Mouse (Mus musculus) cerebellum, adult 11-12 months (tissue): Measurements from ENCODE around the gene Tie1.
A peak's percentile ranks its signal among the peaks of the same experiment; 100 is the strongest.

ENCODE experiments used
- DNase-seq: peaks from one replicate; pipeline ENCODE4 v3.0.0; 2022

Gene Tie1

GRCm38 (mm10) chr4:118472687-118473086, 17.2 kb downstream of the Tie1 start:
- DNase-seq = no peak

GRCm38 (mm10) chr4:118471281-118471680, 18.6 kb downstream of the Tie1 start:
- DNase-seq = no peak

DNA sequence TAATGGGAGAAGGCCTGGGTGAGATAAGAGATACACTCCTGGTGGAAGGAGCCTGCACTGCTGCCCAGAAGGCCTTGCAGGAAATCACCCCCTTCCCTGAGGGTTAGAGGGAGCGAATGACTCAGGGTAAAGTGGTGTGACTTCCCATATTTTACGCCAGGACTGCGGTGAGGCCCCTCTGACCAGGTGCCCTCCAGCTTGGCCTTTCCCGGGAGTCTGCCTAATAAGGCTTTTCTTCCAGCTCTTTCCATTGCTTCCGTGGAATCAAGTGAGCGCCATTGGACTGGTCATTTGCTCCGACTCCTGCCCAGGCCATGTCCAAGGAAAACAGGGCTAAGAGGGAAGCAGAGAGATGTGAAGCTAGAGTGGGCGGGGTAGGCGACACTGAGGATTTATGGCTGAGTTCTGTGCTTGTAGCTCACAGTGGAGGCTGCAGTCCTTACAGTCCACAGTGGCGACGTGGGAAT, 24.1 kb downstream of the Tie1 start:
- no peak for DNase-seq

- DNase-seq = no peak
These were observed 24.9 kb downstream of the Tie1 start for GRCm38 (mm10) chr4:118464956-118465355.

DNA sequence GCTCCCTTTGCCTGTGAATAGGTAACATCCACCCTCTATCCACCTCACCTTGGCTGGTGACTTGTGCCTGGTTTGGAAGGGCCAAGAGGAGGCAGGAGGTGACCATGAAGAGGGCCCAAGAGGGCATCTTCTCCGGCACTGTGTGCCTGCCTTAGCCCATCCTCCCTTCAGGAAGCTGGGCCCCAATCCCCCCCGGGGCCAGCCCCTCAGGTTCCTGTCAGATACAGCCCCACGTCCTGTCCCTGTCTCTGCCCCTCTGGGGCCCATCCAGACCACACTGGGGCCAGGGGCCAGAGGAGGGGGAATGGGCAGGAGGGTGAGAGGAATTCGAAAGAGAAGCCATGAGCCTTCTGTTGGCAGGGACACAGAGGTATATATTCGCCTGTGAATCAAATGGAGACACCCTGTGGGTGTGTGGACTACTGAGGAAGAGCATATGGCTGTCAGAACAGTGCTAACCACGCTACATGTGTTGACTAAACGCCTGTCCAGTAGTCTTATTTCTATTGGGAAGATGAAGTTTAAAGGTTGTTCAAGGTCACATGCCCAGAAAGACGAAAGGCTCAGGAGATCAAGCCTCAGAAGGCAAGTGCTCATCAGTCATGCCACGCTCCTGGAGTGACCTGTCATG, 32.4 kb downstream of the Tie1 start, which contains the start of gene Mpl:
Gene Mpl, minus strand, starts transcription at position 169 of the 631 bp plus-strand sequence.
- no peak for DNase-seq

- no peak for DNase-seq
These were observed 43.3 kb downstream of the Tie1 start for GRCm38 (mm10) chr4:118446415-118447153.

GRCm38 (mm10) chr4:118445781-118446414, 44.0 kb downstream of the Tie1 start:
- DNase-seq = no peak

DNA sequence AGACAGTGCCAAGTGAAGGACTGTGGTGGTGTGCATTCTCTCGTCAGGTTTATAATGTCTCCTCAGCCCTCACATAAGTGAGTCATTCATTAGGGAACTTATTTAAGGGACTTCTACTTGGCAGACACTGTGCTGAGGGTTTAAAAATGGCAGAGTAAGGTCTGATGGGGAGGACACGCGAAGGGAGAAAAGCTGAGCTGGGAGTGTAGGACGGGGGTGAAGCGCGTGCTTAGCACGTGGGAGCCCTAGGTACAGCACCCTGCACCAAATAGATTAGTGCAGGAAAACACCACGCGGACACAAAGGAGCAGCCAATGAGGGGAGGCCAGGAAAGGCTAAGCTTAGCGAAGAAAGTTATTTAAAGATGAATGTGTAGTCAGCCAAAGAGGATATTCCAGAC, 44.8 kb downstream of the Tie1 start:
- no peak for DNase-seq

GRCm38 (mm10) chr4:118437829-118438253, 52.0 kb downstream of the Tie1 start:
- DNase-seq = no peak

- peak; percentile 80 for DNase-seq
These were observed 52.8 kb downstream of the Tie1 start, which contains the start of gene Cdc20 for GRCm38 (mm10) chr4:118436820-118437603. Gene Cdc20 (minus strand): TSS chr4:118437352.

GRCm38 (mm10) chr4:118432332-118432731, 57.5 kb downstream of the Tie1 start:
- no peak for DNase-seq

DNA sequence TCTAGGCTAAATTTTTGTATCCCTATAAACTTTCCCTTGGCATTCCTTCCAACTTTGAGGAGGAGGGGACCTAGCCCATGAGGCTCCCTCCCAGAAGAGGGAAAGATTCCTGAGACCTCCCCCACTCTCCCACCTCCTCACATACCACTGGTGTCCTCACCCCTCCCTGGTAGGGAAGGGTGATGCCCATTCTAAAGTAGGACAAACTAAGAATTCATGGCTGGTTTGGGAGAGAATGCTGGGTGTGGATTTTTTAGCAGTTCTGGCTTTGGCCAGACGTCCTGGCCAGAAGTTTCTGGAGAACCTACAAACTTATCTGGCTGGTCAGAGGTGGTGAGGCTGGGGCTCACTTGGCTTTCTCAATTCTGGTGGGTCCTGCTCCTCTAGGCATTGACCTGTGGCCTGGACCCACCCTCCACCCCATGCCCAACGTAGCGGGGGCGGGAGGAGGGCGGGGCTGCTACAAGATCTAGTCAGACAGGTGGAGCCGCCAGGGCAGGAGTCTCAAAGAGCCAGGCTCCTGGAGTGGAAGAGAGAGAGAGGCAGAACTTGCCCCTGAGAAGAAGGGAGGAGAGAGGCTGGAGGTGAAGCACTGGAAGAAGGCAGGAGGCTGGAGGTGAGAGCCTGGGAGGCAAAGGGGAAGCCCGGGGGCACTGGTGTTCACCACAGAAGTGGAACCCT, 60.5 kb downstream of the Tie1 start:
- no peak for DNase-seq

DNA sequence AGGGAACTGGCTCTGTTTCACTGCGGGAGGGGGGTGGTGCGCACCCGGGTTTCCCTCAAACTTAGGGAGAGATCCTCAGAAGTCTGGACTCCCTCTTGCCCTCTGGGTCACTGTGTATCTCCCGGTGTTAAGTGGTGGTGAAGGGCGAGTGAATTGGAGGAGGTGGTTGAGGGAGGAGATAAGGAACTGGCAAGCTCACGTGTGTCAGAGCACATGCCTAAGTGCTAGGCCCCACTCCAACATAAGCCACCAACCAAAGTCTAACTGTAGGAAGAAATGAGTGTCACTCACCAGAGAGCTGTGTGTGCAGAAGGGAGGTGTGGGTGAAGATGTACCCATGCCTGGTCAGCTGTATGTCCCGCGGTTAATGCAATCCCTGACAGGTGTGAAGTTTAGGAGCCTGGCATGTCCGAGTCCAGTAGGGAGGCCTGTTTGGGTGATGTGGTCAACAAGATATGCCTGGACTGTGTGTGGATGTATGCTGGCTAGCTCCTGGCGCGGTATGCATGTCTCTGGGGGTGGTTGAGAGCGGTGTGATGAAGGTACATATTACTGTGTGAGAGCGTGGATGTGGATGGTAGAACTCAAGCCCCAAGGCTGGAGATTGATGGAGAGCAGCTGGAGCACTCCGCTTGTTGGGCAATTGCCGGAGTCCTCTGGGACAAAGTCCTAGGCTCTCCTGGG, 61.2 kb downstream of the Tie1 start:
- no peak for DNase-seq

- DNase-seq = peak; percentile 78
These were observed 62.0 kb downstream of the Tie1 start, which contains the start of gene Elovl1 for GRCm38 (mm10) chr4:118427768-118428451. Gene Elovl1 (plus strand): TSS chr4:118428093.

- DNase-seq = no peak
These were observed 62.5 kb downstream of the Tie1 start for GRCm38 (mm10) chr4:118427415-118427767.

DNA sequence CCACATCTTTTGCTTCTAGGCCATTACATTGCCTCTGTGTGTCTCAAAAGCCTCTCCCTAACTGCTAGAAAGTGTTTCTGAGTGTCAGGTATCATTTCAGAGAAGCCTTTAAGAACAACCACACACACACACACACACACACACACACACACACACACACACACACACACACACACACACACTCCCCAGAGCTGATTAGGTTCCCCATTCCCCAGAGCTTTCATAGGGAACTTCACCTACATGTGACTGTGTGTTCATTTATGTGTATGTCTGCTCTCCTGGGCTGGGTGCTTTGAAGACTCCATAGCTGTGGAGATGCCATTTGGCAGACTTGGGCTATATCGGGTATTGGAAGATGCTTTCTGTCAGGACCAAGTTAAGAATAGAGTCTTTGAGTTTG, 64.5 kb downstream of the Tie1 start:
- DNase-seq = no peak

- DNase-seq = no peak
These were observed 65.2 kb downstream of the Tie1 start for GRCm38 (mm10) chr4:118424541-118425160.

GRCm38 (mm10) chr4:118421384-118421783, 68.5 kb downstream of the Tie1 start:
- DNase-seq = no peak
